Mouse (Mus musculus) left cerebral cortex, postnatal 36 days (tissue): ENCODE measurements around the gene Plppr1. TPM values are rescaled to one million over a fixed set of nuclear protein-coding genes. Genes with fewer than 3 reads are reported as not detected.
A peak's percentile ranks its signal among the peaks of the same experiment; 100 is the strongest.

Source experiments
- DNase-seq, 2 experiments: peaks; one replicate each; pipeline ENCODE4 v3.0.0; 2021 to 2022; ENCODE audit warnings: low spot score in 2 of 2, mixed read lengths in 1 of 2
- intact Hi-C: fragments of 180-260 bp; cut with DNase I; formaldehyde crosslinking; loops from one replicate; pipeline ENCODE4 v1.15.1; 2025
- total RNA-seq, 2 experiments: library from RNA; stranded (reverse); gene quantifications; 2 replicates each; pipeline ENCODE4 v1.2.3; 2021

Plppr1 gene
- total RNA-seq, 2 experiments from 2014 or later, result 9.3 to 12.1 TPM

GRCm38 (mm10) chr4:49212616-49213544, 153.8 kb downstream of the Plppr1 start:
- intact Hi-C loops, result no loop called here
- DNase-seq, result peak in 1 of 2 experiments; percentile 10

DNA sequence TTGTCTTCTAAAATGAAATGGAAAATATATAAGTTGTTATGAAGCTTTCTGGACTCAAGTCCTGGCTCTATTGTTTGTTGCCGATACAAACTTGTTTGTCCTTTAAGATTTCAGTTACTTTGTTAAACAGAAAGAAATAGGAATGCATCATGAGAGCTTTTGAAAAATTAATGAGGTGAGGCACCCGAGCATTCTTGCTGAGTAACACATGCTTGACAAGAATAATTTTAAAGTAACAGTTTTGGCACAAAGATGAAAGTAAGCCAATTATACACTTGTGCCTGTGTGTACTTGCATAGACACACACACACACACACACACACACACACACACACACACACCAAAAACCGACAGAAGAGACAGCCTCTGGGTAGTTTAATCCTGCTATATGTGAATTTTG, 155.3 kb downstream of the Plppr1 start:
- intact Hi-C loops, result no loop called here
- DNase-seq, result no peak

GRCm38 (mm10) chr4:49223501-49223900, 164.4 kb downstream of the Plppr1 start:
- intact Hi-C loops, result no loop called here
- no peak for DNase-seq

DNA sequence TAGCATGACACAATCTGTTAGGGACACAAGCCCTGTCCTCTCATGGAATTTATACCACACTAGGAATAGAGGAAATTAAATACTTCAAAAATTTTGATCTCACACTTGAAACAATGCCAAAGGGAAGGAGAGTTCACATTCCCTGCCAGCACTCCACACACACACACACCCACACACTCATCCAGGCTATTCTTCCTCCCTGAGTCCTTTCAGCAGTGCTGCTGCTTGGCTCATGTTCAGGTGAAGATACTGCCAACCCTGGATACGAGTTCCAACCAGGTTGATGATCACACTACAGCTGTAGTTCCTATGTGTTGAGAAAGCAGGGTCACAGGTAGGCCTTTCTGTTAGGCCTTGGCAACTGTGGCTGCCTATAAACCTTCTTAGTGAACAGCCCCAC, 165.9 kb downstream of the Plppr1 start:
- intact Hi-C loops, result no loop called here
- no peak for DNase-seq

- intact Hi-C loops, result no loop called here
- DNase-seq, result no peak
Observed at GRCm38 (mm10) chr4:49232206-49233031, 173.3 kb downstream of the Plppr1 start.

GRCm38 (mm10) chr4:49233032-49233406, 173.9 kb downstream of the Plppr1 start:
- intact Hi-C loops, result no loop called here
- no peak for DNase-seq

- no peak for DNase-seq
- intact Hi-C loops, result no loop called here
Observed at GRCm38 (mm10) chr4:49238111-49238510, 179.0 kb downstream of the Plppr1 start.

- intact Hi-C loops, result no loop called here
- no peak for DNase-seq
Observed at GRCm38 (mm10) chr4:49239451-49239850, 180.4 kb downstream of the Plppr1 start.

DNA sequence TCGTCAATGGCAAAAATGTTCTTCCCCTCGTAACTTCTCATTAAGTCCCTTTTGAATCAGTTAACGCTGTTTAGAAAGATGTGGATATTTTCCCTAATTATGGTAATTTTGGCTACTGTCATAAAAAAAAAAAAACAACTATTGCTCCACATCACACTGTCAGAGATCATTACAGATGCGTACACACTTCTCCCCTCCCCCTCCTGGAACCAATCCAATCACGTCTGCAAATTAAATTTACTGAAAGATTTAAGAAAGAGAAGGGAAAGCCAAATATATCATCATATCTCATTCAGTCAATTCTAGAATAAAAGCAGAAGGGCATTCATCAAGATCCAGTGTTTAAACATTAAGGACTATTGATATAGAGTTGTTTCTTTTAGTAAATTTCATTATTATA, 185.7 kb downstream of the Plppr1 start:
- intact Hi-C loops, result loop anchor here (10.0 kb wide), 1 partner anchor 180 kb away; no protein-coding TSS in a partner anchor
- DNase-seq, result no peak

DNA sequence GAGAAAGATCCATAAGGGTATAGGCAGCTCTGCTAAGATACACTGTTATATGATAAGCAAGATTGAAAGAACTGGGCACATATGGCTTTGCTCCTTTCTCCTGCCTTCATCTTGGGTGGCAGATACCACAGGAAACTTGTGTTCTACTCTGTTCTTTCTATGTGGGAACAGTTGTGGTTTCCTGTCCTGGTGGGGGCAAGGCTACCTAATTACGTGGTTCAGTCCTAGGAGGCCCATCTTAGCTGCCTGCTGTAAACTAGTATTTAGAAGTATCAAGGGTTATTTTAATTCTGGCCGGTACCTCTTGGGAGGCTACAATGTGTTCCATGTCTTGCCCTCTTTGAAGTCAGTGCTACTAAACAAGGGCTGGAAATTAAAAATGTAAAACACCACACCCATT, 186.2 kb downstream of the Plppr1 start:
- intact Hi-C loops, result loop anchor here (10.0 kb wide), 1 partner anchor 180 kb away; no protein-coding TSS in a partner anchor

GRCm38 (mm10) chr4:49251262-49251661, 192.2 kb downstream of the Plppr1 start:
- DNase-seq, result peak in 1 of 2 experiments; percentile 12
- intact Hi-C loops, result loop anchor here (2.0 to 5.0 kb wide), 2 partner anchors 472 to 559 kb away; no protein-coding TSS in a partner anchor

More for the DNA sequence above, 186.2 kb downstream of the Plppr1 start:
- DNase-seq, result no peak

DNA sequence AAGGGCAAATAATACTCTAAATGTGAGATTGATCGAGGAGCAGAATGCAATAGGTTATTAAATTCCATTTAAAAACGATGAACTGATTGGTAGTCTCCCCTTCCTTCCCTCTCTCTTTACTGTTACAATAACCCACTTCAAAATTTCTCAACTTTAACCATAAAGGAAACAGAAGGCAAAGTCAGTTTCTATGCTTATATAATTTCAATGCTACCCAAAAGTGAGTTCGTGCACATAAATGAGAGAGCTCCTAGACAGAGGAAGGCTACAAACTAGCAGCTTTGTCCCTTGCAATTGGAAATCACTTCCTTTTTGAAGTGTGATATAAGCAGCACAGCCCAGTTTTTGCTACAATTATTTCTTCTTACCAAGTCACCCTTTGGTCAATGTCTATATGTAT, 193.1 kb downstream of the Plppr1 start:
- intact Hi-C loops, result loop anchor here (5.0 kb wide), 1 partner anchor 560 kb away; no protein-coding TSS in a partner anchor
- DNase-seq, result no peak

DNA sequence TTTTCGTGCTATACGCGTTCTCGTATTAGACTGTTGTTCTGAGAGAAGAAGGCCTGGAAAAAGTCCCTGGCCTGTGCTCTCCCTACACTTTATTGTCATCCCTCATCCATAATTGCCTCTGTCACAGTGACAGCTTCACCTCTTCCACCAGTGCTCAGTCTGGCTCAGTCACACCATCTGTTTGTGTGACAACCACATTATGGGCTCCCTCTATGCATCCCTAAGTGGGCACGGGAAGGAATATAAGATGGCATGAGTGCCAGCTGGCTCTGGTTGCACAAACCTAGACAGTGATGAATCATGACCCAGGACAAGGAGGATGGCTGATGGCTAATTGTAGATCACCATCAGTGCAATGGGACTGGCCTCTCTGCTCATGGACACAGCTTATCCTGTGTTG, 219.4 kb downstream of the Plppr1 start:
- peak in 1 of 2 experiments; percentile 14 for DNase-seq
- intact Hi-C loops, result no loop called here

- intact Hi-C loops, result no loop called here
- no peak for DNase-seq
Observed at GRCm38 (mm10) chr4:49284692-49285291, 225.7 kb downstream of the Plppr1 start.

DNA sequence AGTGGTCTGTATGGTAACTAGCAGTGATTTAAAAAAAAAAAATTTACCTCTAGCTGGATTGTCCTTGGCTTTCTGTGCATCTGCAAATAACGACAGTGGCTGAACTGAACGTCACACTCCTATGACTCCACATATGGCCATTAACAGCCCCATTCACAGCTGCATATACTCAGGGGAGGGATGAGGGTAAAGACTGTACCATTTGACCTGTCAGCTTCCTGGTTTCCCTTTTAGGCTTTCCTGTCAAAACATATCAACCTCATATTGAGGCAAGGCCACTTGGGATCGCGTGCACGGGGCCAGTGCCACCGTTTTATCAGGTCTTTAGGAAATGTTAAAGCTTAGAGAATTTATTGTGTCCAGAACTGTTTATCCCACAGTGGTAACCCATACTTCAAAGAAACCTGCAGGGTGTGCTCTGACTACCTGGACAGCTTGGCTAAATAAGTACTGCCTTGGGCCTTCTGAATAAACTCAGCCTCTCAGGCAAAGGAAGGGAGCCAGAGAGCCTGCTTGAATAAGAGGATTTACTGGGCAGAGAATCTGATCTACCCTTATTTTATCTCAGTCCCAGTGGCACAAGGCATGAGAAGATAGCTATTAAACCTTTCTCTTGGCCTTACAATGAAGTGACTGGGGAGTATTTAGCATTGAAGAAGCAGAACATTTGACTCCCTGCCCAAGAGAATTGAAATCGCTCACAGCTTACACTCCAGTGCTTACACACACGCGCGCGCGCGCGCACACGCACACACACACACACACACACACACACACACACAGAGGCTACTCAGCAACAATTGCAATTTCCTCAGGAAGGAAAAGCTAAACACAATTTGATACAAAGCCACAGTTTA, 226.5 kb downstream of the Plppr1 start:
- no peak for DNase-seq
- intact Hi-C loops, result no loop called here

DNA sequence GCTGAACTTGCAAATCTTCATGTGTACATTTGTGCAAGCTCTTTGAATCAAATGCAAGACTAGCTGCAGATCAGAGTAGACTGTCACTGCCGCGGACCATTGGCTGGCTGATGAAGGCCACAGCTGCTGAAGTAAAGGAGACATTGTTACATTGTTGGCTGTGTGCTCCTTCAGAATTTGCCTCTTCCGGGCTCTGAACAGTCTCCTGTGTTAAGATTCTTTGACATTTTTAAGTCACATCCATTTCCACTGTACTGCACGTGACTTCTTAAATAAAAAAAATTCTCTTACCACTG, 227.1 kb downstream of the Plppr1 start:
- intact Hi-C loops, result no loop called here
- no peak for DNase-seq

- no peak for DNase-seq
- intact Hi-C loops, result no loop called here
Observed at GRCm38 (mm10) chr4:49296434-49296833, 237.4 kb downstream of the Plppr1 start.

GRCm38 (mm10) chr4:49299576-49299975, 240.5 kb downstream of the Plppr1 start:
- intact Hi-C loops, result no loop called here
- no peak for DNase-seq
